Mouse (Mus musculus) olfactory bulb, adult 2 months (tissue): ENCODE measurements around the gene Nup214.

ENCODE experiments used
- CTCF ChIP-seq: fragments of 200-500 bp; IDR thresholded peaks from 2 replicates; pipeline ENCODE4 v1.5.1; 2012; ENCODE audit warnings: low read depth, mild to moderate bottlenecking, low read length, moderate library complexity; ENCODE audit not compliant: insufficient read depth
- POLR2A ChIP-seq: fragments of 200-500 bp; IDR thresholded peaks from 2 replicates; pipeline ENCODE4 v1.6.1; 2012; ENCODE audit warnings: mild to moderate bottlenecking, low read depth, low read length, moderate library complexity; ENCODE audit not compliant: insufficient read depth

GRCm38 (mm10) chr2:32058241-32058640 is 84.0 kb downstream of the Nup214 start:
- no peak for TF ChIP-seq CTCF
- TF ChIP-seq POLR2A, result no peak
